Mouse (Mus musculus) naive thymus-derived CD4-positive, alpha-beta T cell, adult 2 months (primary cell): ENCODE data around the gene Ceacam18.
"Not testable (repeated sequence)": the region's sequence is repeated elsewhere in the genome, so short reads cannot be mapped to it uniquely, and the experiment has no call there.

ENCODE experiments used
- DNase-seq: peaks from one replicate; pipeline ENCODE4 v3.0.0-alpha.2; 2011; ENCODE audit warnings: low read depth

Gene Ceacam18

GRCm38 (mm10) chr7:43634500-43634899 is at the start of gene Ceacam18:
TSS of gene Ceacam18 (plus strand) at chr7:43634707.
- no peak for DNase-seq

DNA sequence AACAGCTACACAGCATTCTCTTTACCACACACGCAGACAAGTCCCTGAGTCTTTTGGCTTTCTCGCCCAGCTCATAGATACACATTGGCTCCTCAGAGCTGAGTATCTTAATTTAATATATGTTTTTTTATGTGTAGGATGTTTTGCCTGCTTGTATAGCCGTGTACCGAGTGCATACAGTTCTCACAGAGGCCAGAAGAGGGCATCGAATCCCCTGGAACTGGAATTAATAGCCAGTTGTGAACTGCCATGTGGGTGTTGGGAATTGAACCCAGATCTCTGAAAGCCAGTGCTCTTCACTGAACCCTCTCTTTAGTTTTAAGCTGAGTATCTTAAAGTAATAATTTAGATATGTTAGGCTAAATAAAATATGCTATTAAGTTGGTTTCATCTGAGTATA is 49.7 kb upstream of the Ceacam18 start:
- DNase-seq, result peak; percentile 26

DNA sequence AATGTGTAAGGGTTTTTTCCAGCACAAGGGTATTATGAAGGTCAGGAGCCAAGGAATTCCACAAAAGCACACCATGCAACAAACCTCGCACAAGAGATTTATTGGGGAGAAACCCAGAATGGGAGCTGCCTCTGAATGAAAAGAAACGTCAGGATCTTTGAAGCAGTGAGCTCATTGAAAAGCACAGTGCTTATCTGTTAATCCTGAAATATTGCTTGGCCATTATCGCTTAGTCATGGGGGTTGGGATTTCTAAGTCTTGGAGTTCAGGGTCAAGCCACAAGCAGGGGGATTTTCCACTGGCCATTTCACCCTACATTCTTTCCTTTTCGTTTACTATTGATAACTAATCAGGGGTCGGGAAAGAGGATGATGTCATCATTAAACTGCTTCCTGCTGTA is 32.6 kb upstream of the Ceacam18 start:
- no peak for DNase-seq

GRCm38 (mm10) chr7:43606896-43607742 is 27.4 kb upstream of the Ceacam18 start, which contains the start of gene Zfp819:
TSS of gene Zfp819 (plus strand) at chr7:43607169.
- DNase-seq, result peak; percentile 55

DNA sequence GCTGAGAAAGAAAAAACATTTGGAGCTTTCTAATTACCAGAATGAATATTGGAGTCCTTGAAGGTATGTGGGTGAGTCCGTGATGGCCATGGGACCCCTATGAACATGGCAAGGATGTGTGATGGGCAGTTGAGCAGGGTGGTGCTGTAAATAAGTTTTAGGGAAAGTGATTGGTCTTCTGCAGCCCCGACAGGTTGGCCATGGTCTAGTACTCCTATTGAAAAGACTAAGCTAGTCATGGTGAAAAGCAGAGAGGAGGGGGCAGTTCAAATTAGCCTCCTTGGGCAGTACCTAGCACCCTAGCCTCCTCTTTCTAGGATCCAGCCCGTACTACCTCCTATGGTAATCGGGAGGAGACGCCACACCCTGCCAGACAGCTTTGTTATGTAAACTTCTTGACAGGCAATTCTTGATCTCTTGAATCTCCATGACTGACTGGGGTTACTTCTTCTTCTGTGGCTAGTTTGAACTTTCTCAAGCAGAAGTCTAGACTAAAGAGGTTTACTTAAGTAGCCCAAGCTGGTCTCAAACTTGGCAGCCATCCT is 26.7 kb upstream of the Ceacam18 start:
- DNase-seq, result no peak

DNA sequence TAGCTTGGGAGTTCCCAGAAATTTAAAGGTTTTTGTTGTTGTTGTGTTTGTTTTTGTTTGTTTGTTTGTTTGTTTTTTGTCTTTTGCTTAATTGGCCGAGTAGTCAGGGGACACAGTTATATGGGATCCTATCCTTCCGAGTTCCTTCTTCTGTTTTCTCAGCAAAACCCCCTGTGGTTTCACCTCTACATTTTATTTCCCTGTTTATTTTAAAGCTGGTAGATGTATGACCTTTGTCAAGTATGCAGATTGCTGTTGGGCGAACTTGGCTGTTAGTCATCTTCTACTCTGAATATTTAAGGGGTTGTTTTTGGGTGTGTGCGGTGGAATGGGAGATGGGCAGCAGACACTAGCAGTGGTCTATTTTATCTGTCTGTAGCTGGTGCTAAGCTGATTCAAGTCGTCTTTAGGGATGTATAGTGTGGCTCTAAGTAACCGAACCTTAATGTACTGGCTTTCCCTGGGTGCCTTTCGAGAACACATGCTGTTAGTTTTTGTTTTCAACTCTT is 26.1 kb upstream of the Ceacam18 start:
- no peak for DNase-seq

DNA sequence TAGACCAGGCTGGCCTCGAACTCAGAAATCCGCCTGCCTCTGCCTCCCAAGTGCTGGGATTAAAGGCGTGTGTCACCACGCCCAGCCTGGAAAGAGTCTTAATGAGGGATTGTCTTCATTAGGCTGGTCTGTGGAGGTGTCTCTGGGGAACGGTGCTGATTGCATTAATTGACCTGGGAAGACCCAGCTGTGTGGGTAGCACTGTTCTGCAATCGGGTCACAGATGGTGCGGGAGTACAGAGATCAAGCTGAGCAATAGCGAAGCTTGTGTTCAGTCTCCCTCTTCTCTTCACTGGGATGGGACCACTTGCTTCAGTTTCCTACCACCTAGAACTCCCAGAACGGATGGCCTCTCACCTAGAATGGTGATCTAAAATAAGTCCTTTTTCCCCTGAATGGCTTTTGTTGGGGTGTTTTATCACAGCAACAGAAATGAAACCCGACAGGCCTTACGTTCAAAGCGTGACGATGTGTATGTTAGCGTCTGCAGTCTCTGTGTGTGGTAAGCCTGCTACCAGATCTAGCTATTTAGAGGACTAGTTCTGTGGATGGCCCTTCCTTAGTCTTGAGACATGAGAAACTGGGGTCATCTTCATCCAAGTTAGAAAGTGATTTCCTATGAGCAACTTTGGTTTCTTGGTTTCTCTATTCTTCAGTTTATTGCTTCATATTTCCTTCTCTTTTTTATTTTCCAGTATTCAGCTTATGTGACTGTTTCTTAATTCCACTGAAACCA is 20.5 kb upstream of the Ceacam18 start:
- DNase-seq, result no peak

DNA sequence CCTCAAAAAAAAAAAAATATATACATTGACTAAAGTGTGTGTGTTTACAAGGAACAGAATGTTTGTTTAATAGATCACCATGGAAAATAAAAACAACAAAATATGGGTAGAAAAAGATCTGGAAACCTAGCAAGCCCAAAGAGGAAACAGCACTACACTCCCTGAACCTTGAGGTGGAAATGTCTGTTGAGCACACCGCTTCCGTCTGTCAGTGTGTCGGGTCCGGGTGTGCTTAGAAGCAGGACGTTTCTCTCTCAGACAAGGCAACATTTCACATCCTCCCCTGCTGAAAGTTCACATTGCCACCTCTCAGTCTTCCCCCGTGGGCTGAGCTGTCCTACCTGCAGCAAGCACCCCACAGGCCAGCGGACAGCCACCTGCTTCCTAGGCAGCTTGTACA is 11.6 kb upstream of the Ceacam18 start:
- no peak for DNase-seq

GRCm38 (mm10) chr7:43623819-43624218 is 10.7 kb upstream of the Ceacam18 start:
- DNase-seq, result no peak

GRCm38 (mm10) chr7:43625065-43625464 is 9.4 kb upstream of the Ceacam18 start:
- no peak for DNase-seq

- DNase-seq, result no peak
These were observed 8.6 kb upstream of the Ceacam18 start for GRCm38 (mm10) chr7:43625794-43626422.

DNA sequence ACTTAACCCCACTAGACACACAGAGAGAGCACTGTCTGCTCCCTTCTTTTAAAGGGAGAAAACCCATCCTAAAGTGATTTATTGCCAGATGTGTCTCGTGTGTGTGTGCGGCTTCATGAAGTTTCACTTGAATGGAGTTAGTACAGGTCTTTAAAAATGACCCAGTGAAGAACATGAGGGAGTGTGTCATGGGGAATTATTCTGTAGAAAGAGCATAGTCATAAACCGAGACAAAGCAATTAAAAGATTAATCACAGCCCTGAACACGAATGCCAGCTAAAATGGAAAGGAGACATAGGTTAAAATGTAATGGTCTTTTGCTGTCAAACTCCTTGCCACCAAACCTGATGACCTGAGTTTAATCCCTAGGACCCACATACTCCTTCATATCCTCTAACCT is 567 bp upstream of the Ceacam18 start:
- DNase-seq, result no peak

DNA sequence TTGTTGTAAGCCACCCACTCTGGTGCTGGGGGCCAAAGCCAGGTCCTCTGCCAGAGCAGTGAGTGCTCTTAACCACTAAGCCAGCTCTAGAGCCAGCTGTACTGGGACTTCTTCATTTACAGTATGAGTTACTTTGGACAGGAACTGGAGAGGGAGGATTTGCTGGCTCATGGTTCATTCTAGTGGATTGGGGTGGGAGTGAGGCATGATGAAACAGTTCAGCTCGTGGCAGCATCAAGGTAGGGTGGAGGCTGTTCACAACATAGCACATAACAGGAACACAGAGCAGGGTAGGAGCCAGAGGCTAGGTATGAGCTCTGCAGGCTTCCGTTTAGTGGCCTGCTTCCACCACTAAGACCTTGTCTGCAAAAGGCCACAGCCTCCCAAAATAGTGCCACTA is 1.7 kb downstream of the Ceacam18 start:
- no peak for DNase-seq

DNA sequence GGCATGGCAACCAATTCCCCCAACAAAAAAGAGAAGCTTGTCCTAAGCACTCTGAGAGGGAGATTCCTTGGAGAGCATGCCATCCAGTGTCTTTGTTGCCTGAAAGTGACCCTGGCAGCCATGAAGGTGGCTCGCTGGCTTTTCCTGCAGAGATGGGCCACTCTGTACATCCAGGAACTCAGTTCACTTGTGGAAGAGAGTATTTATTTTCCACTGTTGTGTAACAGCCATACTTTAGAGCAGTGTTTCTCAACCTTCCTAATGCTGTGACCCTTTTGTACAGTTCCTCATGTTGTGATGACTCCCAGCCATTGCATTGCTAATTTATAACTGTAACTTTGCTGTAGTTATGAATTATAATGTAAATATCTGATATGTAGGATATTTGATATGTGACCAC is 2.6 kb downstream of the Ceacam18 start:
- DNase-seq, result no peak

DNA sequence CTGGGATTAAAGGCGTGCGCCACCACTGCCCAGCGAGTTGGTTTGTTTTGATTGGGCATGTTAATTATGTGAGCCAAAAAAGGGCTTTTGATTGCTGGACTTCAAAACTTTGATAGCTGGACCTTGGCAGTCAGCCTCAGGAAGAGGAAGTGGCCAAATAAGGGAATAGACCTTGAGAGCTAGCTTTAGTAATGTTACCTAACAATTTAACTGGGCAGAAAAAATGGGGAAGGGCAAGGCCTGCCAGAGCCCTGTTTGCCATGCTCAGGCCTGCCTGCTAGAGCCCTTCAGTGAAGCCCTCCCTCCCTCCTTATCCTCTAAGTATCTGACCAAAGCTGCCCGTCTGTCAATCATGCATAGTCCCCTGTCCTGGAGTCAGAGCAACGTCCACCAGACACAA is 8.1 kb downstream of the Ceacam18 start:
- DNase-seq, result no peak

GRCm38 (mm10) chr7:43643046-43643652 is 8.6 kb downstream of the Ceacam18 start:
- DNase-seq, result no peak

DNA sequence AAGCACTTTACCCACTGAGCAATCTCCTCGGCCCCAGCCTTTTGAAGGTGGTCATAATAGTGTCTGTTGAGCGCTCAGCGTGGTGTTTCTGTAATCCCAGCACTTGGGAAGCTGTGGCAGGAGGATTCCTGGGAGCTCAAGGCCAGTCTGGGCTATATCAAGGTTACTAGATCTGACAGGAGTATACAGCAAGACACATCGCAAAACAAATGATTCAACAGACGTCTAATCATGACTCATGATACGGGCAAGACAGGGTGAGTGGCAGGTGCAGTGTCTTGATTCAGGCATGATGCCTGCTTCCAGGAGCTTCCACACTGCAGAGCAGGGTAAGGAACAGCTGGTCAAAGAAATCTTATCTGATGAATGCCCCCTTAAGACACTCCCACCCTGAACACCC is 18.2 kb downstream of the Ceacam18 start:
- DNase-seq, result no peak

DNA sequence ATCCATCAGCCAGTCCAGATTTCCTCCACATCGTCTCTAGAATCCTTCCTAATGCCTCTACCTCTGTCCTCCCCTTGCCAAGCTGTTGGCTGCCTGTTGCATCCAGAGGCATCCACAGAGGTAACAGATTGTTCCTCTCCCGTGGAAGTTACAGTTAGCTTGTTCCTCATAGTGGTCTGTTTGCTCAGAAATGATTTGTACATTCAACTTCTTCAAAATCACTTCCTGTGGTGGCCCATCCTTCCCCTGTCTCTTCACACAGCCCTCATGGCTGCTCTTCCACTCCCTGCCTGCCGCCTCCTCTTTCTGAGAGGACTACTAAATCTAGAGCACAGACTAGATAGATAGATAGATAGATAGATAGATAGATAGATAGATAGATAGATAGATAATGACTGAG is 20.0 kb downstream of the Ceacam18 start:
- DNase-seq, result no peak

- no peak for DNase-seq
These were observed 21.7 kb downstream of the Ceacam18 start for GRCm38 (mm10) chr7:43656232-43656631.

GRCm38 (mm10) chr7:43660002-43660401 is 25.5 kb downstream of the Ceacam18 start, which contains the start of gene Siglece:
TSS of gene Siglece (minus strand) at chr7:43660161.
- DNase-seq, result no peak

DNA sequence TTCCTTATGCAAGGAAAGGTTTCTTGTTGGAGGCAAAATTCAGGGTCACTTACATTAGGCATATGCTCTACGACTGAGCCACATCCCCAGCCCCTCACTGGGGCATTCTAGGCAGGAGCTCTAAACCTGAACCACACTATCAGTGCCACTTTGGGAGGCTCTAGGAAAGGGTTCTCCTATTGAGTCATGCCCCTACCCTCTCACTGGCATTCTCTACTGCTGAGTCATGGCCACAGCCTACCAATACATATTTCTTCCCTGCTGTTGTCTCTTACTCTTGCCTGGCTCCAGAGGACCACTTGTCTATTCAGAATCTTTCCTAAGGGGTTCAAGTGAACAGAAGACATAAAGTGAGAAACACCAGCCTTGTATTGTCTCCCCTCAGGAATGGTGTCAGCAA is 28.3 kb downstream of the Ceacam18 start:
- no peak for DNase-seq

DNA sequence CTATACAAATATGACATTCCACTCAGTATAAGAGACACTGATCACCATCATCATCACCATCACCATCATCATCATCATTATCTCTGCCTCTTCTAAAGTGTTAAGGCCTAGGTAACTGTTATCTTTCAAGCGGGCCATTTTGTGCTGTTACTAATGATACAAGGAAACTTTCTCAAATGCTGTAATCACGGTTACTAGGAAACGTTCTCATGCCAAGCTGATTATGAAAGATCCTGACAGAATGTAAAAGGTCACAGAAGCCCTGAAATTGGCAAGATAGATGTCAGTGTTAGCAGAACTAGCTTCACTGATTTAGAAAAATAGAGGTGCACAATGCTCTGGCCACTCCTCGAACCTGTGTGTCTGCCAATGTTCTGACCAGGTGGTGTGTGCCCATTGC is 32.7 kb downstream of the Ceacam18 start:
- not testable (repeated sequence) for DNase-seq
